Mouse (Mus musculus) ES-E14 (cell line): ENCODE measurements around the gene Hip1r.

Experiments
- CHD2 ChIP-seq: IDR thresholded peaks from 2 replicates; pipeline ENCODE4 v1.6.1; 2014; ENCODE audit warnings: mild to moderate bottlenecking, low read depth, low read length, inconsistent platforms
- HCFC1 ChIP-seq: IDR thresholded peaks from 2 replicates; pipeline ENCODE4 v1.6.1; 2012; ENCODE audit warnings: low read length, inconsistent platforms, borderline replicate concordance; ENCODE audit not compliant: insufficient read depth
- MAFK ChIP-seq: IDR thresholded peaks from 2 replicates; pipeline ENCODE4 v1.6.1; 2014; ENCODE audit warnings: mild to moderate bottlenecking, low read depth, low read length, inconsistent platforms; ENCODE audit not compliant: insufficient read depth
- ZC3H11A ChIP-seq: IDR thresholded peaks from 2 replicates; pipeline ENCODE4 v1.6.1; 2012; ENCODE audit warnings: low read depth, mild to moderate bottlenecking, inconsistent platforms, low read length, borderline replicate concordance
- ZNF384 ChIP-seq: IDR thresholded peaks from 2 replicates; pipeline ENCODE4 v1.6.1; 2012; ENCODE audit warnings: low read depth, low read length, inconsistent platforms

- TF ChIP-seq MAFK (no peak), CHD2 (no peak), ZNF384 (no peak), HCFC1 (no peak), ZC3H11A (no peak)
Observed at GRCm38 (mm10) chr5:123991321-123991720, 17.9 kb downstream of the Hip1r start.
